Mouse (Mus musculus): Measurements from ENCODE around the gene Olfr893. TPM values are rescaled to one million over a fixed set of nuclear protein-coding genes. Genes with fewer than 3 reads are reported as not detected.

Gene Olfr893
- not detected for polyA plus RNA-seq (2014; fragmentation: Illumina TruSeq; extraction: RNeasy Lipid Tissue Mini Kit (QIAGEN cat#74804); ENCODE audit: low read depth, low replicate concordance)

DNA sequence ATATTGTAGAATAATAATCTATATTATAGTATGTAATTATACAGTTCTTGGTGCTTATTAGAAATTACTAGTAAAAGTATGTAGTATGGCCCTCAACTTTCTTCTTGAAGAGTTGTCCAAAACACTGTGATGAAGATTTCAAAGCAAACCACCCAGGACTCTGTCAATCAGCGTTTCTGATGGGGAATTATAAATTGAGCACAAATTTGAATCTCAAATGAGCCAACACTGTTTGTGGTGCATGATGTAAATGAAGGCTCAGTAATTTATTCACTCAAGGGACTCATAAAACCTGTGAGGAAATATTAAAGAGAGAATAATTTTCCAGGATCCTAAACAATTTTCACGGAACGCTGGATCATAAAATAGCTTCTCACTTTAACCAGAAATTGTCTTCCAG is at the start of gene Olfr893:
Olfr893 (plus strand) TSS at position 301 of the 400 bp plus-strand sequence.

DNA sequence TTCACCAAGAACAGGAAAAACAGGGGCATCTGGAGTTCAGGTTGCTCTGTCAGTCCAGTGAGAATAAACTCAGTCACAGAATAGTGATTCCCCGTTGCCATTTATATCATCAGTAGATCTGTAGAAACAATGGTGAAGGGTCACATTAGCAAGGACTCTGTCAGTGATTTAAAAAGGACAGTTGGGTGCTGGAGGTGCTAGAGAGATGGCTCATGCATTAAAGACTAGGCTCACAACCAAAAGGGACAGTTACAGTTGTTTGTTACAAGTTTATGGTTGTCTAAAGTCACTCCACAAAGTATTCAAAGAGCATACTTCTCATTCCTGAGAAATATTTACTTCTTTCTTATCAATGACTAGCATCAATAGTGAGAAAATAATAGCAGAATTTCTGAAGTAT is 27.4 kb upstream of the Olfr893 start, which contains the start of gene Olfr891:
Olfr891 (minus strand) TSS at position 101 of the 400 bp plus-strand sequence.

DNA sequence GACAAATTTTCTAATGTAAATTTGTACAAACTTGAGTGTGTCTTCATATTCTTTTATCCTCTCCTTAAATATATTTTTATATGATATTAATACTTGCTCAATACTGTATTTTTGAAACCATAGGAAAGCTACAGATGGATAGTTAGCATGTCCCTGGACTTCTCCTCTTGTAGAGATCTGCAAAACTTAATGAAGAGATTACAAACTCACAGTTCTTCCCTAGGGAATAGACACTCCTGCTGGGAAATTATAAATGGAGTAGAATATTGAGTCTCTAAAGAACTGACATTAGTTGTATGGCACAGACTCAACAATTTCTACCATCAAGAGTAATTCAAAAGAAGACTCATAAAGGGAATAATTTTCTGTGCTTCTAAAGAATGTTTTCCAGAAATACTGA is 9.6 kb downstream of the Olfr893 start, which contains the start of gene Olfr894:
Olfr894 (plus strand) TSS at position 301 of the 400 bp plus-strand sequence.

DNA sequence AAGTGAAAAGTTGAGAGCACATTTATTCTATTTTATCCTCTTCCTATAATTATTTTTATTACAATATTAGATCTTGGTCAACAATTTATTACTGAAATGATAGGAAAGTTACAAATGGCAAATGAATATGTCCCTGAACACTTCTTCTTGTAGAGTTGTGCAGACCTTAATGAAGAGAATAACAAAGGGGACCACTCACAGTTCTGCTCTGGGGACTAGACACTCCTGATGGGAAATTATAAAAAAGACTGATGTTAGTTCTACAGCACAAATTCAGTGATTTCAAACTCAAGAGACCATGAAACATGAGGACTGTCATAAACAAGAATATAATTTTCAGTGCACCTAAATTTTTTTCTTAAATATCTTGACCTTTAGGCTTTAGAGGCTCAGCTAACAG is 44.3 kb downstream of the Olfr893 start, which contains the start of gene Olfr143:
Olfr143 (plus strand) TSS at position 301 of the 400 bp plus-strand sequence.

Other genes starting within 250 kb of the Olfr893 start
- not detected for gene Olfr881, start 216.5 kb upstream of the Olfr893 start, polyA plus RNA-seq (2014; fragmentation: Illumina TruSeq; extraction: RNeasy Lipid Tissue Mini Kit (QIAGEN cat#74804); ENCODE audit: low read depth, low replicate concordance)
- not detected for gene Olfr883, start 182.6 kb upstream of the Olfr893 start, polyA plus RNA-seq (2014; fragmentation: Illumina TruSeq; extraction: RNeasy Lipid Tissue Mini Kit (QIAGEN cat#74804); ENCODE audit: low read depth, low replicate concordance)
- gene Olfr884, start 161.8 kb upstream of the Olfr893 start, polyA plus RNA-seq (2014; fragmentation: Illumina TruSeq; extraction: RNeasy Lipid Tissue Mini Kit (QIAGEN cat#74804); ENCODE audit: low read depth, low replicate concordance) = not detected
- gene Olfr885, start 147.0 kb upstream of the Olfr893 start, polyA plus RNA-seq (2014; fragmentation: Illumina TruSeq; extraction: RNeasy Lipid Tissue Mini Kit (QIAGEN cat#74804); ENCODE audit: low read depth, low replicate concordance) = not detected
- not detected for gene Olfr887, start 124.3 kb upstream of the Olfr893 start, polyA plus RNA-seq (2014; fragmentation: Illumina TruSeq; extraction: RNeasy Lipid Tissue Mini Kit (QIAGEN cat#74804); ENCODE audit: low read depth, low replicate concordance)
- not detected for gene Olfr888, start 100.2 kb upstream of the Olfr893 start, polyA plus RNA-seq (2014; fragmentation: Illumina TruSeq; extraction: RNeasy Lipid Tissue Mini Kit (QIAGEN cat#74804); ENCODE audit: low read depth, low replicate concordance)
- not detected for gene Olfr889, start 93.2 kb upstream of the Olfr893 start, polyA plus RNA-seq (2014; fragmentation: Illumina TruSeq; extraction: RNeasy Lipid Tissue Mini Kit (QIAGEN cat#74804); ENCODE audit: low read depth, low replicate concordance)
- not detected for gene Olfr890, start 65.8 kb upstream of the Olfr893 start, polyA plus RNA-seq (2014; fragmentation: Illumina TruSeq; extraction: RNeasy Lipid Tissue Mini Kit (QIAGEN cat#74804); ENCODE audit: low read depth, low replicate concordance)
- gene Olfr891, start 27.5 kb upstream of the Olfr893 start, polyA plus RNA-seq (2014; fragmentation: Illumina TruSeq; extraction: RNeasy Lipid Tissue Mini Kit (QIAGEN cat#74804); ENCODE audit: low read depth, low replicate concordance) = not detected
- not detected for gene Olfr894, start 9.7 kb downstream of the Olfr893 start, polyA plus RNA-seq (2014; fragmentation: Illumina TruSeq; extraction: RNeasy Lipid Tissue Mini Kit (QIAGEN cat#74804); ENCODE audit: low read depth, low replicate concordance)
- gene Olfr143, start 44.4 kb downstream of the Olfr893 start, polyA plus RNA-seq (2014; fragmentation: Illumina TruSeq; extraction: RNeasy Lipid Tissue Mini Kit (QIAGEN cat#74804); ENCODE audit: low read depth, low replicate concordance) = not detected
- not detected for gene Olfr895, start 59.5 kb downstream of the Olfr893 start, polyA plus RNA-seq (2014; fragmentation: Illumina TruSeq; extraction: RNeasy Lipid Tissue Mini Kit (QIAGEN cat#74804); ENCODE audit: low read depth, low replicate concordance)
- not detected for gene Olfr896-ps1, start 82.7 kb downstream of the Olfr893 start, polyA plus RNA-seq (2014; fragmentation: Illumina TruSeq; extraction: RNeasy Lipid Tissue Mini Kit (QIAGEN cat#74804); ENCODE audit: low read depth, low replicate concordance)
- not detected for gene Olfr25, start 120.7 kb downstream of the Olfr893 start, polyA plus RNA-seq (2014; fragmentation: Illumina TruSeq; extraction: RNeasy Lipid Tissue Mini Kit (QIAGEN cat#74804); ENCODE audit: low read depth, low replicate concordance)
- gene Olfr898, start 140.0 kb downstream of the Olfr893 start, polyA plus RNA-seq (2014; fragmentation: Illumina TruSeq; extraction: RNeasy Lipid Tissue Mini Kit (QIAGEN cat#74804); ENCODE audit: low read depth, low replicate concordance) = not detected
- not detected for gene Olfr250, start 158.5 kb downstream of the Olfr893 start, polyA plus RNA-seq (2014; fragmentation: Illumina TruSeq; extraction: RNeasy Lipid Tissue Mini Kit (QIAGEN cat#74804); ENCODE audit: low read depth, low replicate concordance)
- not detected for gene Olfr251, start 168.7 kb downstream of the Olfr893 start, polyA plus RNA-seq (2014; fragmentation: Illumina TruSeq; extraction: RNeasy Lipid Tissue Mini Kit (QIAGEN cat#74804); ENCODE audit: low read depth, low replicate concordance)
- not detected for gene Olfr147, start 193.3 kb downstream of the Olfr893 start, polyA plus RNA-seq (2014; fragmentation: Illumina TruSeq; extraction: RNeasy Lipid Tissue Mini Kit (QIAGEN cat#74804); ENCODE audit: low read depth, low replicate concordance)
- not detected for gene Olfr901, start 221.1 kb downstream of the Olfr893 start, polyA plus RNA-seq (2014; fragmentation: Illumina TruSeq; extraction: RNeasy Lipid Tissue Mini Kit (QIAGEN cat#74804); ENCODE audit: low read depth, low replicate concordance)
- gene Olfr902, start 239.3 kb downstream of the Olfr893 start, polyA plus RNA-seq (2014; fragmentation: Illumina TruSeq; extraction: RNeasy Lipid Tissue Mini Kit (QIAGEN cat#74804); ENCODE audit: low read depth, low replicate concordance) = not detected

Data from adipose tissue, adult 10 weeks (tissue).